Mouse (Mus musculus) liver, embryonic 16.5 days (tissue): ENCODE measurements around the gene Cmc2. TPM values are rescaled to one million over a fixed set of nuclear protein-coding genes. Genes with fewer than 3 reads are reported as not detected.
A peak's percentile ranks its signal among the peaks of the same experiment; 100 is the strongest.

ENCODE experiments used
- ATAC-seq: fragments of 200-750 bp; cut with Nextera tagmentation; 2 replicates; pipeline ENCODE4 v1.8.0; 2017; ENCODE audit warnings: low read depth, mild to moderate bottlenecking, moderate number of reproducible peaks, moderate library complexity
- H3K27ac ChIP-seq: fragments of 300-500 bp; sonication (generic); 2 replicates; pipeline ENCODE4 v1.5.1; 2014; ENCODE audit warnings: mild to moderate bottlenecking, low read length
- H3K27me3 ChIP-seq: fragments of 300-500 bp; sonication (generic); 2 replicates; pipeline ENCODE4 v1.6.1; 2014; ENCODE audit warnings: low read depth, low read length, mixed read lengths; ENCODE audit not compliant: control insufficient read depth, insufficient read depth
- H3K36me3 ChIP-seq: fragments of 300-500 bp; sonication (generic); 2 replicates; pipeline ENCODE4 v1.6.1; 2014; ENCODE audit warnings: mild to moderate bottlenecking; ENCODE audit not compliant: control insufficient read depth, insufficient read depth
- H3K4me1 ChIP-seq: fragments of 300-500 bp; sonication (generic); 2 replicates; pipeline ENCODE4 v1.6.1; 2014; ENCODE audit warnings: low read depth, low read length, mixed read lengths; ENCODE audit not compliant: control insufficient read depth
- H3K4me2 ChIP-seq: fragments of 300-500 bp; sonication (generic); 2 replicates; pipeline ENCODE4 v1.6.1; 2014; ENCODE audit warnings: low read depth, low read length, mixed read lengths
- H3K4me3 ChIP-seq: fragments of 300-500 bp; sonication (generic); 2 replicates; pipeline ENCODE4 v1.5.1; 2014; ENCODE audit warnings: low read depth, mild to moderate bottlenecking, low read length
- H3K9ac ChIP-seq: fragments of 300-500 bp; sonication (generic); 2 replicates; pipeline ENCODE4 v1.6.1; 2014; ENCODE audit warnings: low read depth, low read length
- H3K9me3 ChIP-seq: fragments of 300-500 bp; sonication (generic); replicated peaks from 2 replicates; pipeline ENCODE4 v1.6.1; 2016; ENCODE audit warnings: low read length; ENCODE audit not compliant: control insufficient read depth
- WGBS: fragments of 180-500 bp; shearing (Covaris S2); extraction: QIAGEN DNeasy Blood & Tissue Kit; methylation state at CpG from one replicate; pipeline ENCODE4 v1.1.7; 2014; ENCODE audit not compliant: insufficient replicate concordance; 5-methylcytosine and 5-hydroxymethylcytosine counted together
- polyA plus RNA-seq: library from polyadenylated mRNA; unstranded; fragments of >200 nt; fragmentation: Nextera tagmentation; extraction: Ambion mirVana; gene quantifications from 2 replicates; pipeline ENCODE4 v1.2.1, GENCODE M21; 2015

Gene Cmc2
- polyA plus RNA-seq, 1 experiment from 2014 or later = 54.0 TPM

DNA sequence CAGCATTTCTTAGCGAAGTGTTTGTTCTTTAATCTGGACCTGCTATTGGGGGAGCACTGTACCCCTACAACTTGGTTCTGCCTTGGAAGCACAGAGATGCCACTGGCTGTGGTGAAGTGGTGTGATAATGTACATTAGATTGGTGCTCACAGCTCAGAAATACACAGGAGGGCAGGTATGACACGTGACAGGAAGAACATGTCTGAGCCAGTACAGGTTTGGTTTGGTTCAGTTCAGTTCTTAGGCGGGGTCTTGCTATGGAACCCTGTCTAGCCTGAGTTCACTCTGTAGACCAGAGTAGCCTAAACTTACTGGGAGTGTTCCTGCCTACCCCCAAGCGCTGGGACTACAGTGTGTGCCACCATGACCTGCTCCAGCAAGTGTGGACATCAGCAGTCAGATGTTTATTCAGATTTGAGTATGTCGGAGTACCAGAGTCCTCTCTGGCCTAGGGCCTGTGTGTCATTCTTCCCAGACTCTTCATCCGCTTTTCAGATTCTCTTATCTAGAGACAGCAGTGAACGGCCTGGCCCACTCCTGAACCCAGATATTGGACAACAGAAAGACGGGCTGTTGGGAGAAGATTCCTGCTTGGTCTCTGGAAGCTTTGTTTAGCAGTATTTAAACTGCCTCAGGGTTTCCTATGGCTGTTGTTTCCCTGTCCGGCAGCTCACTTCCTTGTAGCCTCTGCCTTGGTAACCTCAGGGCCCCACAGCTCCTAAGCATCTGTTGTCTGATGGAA is 24.1 kb upstream of the Cmc2 start:
- Histone ChIP-seq H3K4me1 (peaks cover 51% of the 10 kb centered on the region), H3K4me2 (0 out of 2 replicates have a peak overlapping the region, but pooled peaks have one; percentile 10), H3K9me3 (no peaks in the 10 kb centered on the region), H3K36me3 (peaks cover 5% of the 10 kb centered on the region; the same call in 1 of the 2 replicates), H3K27me3 (no peaks in the 10 kb centered on the region), H3K9ac (peak overlapping the region; percentile 26; the same call in 1 of the 2 replicates), H3K27ac (peak overlapping the region; percentile 47), H3K4me3 (no peak overlapping the region)
- ATAC-seq = peak; percentile 40
- WGBS = 33% methylated on average over 9 of the region's 9 CpGs

DNA sequence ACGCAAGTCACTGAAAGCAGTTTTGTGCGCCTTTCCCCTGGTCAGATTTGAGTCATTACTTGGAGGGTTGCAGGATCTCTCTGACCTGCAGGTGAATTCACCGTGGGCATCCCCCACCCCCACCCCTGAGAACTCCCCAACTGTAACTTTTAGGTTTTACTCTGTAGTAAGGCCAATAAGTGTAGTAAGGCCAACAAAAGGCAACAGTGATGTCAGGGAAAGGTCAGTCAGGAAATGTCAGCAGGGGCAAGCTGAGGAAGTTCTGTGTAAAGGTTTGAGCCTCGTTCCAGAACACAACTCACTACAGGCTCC is 23.1 kb upstream of the Cmc2 start:
- Histone ChIP-seq H3K9me3 (no peaks in the 10 kb centered on the region), H3K36me3 (peaks cover 5% of the 10 kb centered on the region; the same call in 1 of the 2 replicates), H3K9ac (no peak overlapping the region; the same call in 1 of the 2 replicates), H3K4me1 (peaks cover 51% of the 10 kb centered on the region), H3K27ac (no peak overlapping the region), H3K4me3 (peak overlapping the region; percentile 80), H3K4me2 (peak overlapping the region; percentile 95), H3K27me3 (no peaks in the 10 kb centered on the region)
- no peak for ATAC-seq
- WGBS = 15% methylated on average over 4 of the region's 4 CpGs

GRCm38 (mm10) chr8:116943555-116944384 is 22.5 kb upstream of the Cmc2 start:
- Histone ChIP-seq H3K36me3 (peaks cover 5% of the 10 kb centered on the region; the same call in 1 of the 2 replicates), H3K27ac (peak overlapping the region; percentile 21; the same call in 1 of the 2 replicates), H3K4me2 (peak overlapping the region; percentile 95), H3K4me1 (peaks cover 51% of the 10 kb centered on the region), H3K27me3 (no peaks in the 10 kb centered on the region), H3K4me3 (peak overlapping the region; percentile 80), H3K9me3 (no peaks in the 10 kb centered on the region), H3K9ac (peak overlapping the region; percentile 78)
- peak; percentile 35 for ATAC-seq
- WGBS = under 1% methylated on average over 62 of the region's 62 CpGs

DNA sequence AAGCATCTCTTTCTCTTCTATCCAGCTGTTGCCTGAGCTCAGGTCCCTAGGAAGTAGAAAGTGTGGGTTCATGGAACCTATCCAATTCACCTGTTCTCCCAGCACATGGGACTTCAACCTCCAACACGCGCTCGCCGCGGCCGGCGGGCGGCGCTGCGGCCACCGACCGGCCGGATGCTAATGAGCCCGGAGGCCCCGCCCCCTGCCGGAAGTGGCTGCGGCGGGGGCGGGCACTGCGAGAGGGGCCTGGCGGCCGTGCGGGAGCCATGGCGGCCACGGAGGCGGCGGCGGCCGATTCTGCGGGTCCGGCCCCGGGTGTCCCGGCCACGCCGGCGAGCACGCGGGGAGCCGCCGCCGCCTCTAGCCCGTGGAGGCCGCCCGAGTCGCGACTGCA is 21.9 kb upstream of the Cmc2 start, which contains the start of gene Atmin:
Gene Atmin (plus strand): TSS at position 233 of the 394 bp plus-strand sequence.
- WGBS = 0% methylated on average over 39 of the region's 46 CpGs
- Histone ChIP-seq H3K4me1 (peaks cover 51% of the 10 kb centered on the region), H3K9me3 (no peaks in the 10 kb centered on the region), H3K4me2 (peak within 1 kb of the TSS; percentile 95), H3K36me3 (peaks cover 7% of the 10 kb centered on the region; the same call in 1 of the 2 replicates), H3K27ac (peak within 1 kb of the TSS; percentile 21; the same call in 1 of the 2 replicates), H3K4me3 (peak within 1 kb of the TSS; percentile 80), H3K27me3 (no peaks in the 10 kb centered on the region), H3K9ac (peak within 1 kb of the TSS; percentile 78)
- peak; percentile 90 for ATAC-seq

- peaks cover 44% of the 10 kb centered on the region for H3K4me1 ChIP-seq
- ATAC-seq = peak; percentile 16; the same call in 1 of the 2 replicates
- H3K27me3 ChIP-seq = no peaks in the 10 kb centered on the region
- H3K9ac ChIP-seq = no peak overlapping the region
- H3K36me3 ChIP-seq = peaks cover 12% of the 10 kb centered on the region; the same call in 1 of the 2 replicates
- H3K4me2 ChIP-seq = peak overlapping the region; percentile 95
- H3K27ac ChIP-seq = no peak overlapping the region
- WGBS = 45% methylated on average over 12 of the region's 12 CpGs
- H3K4me3 ChIP-seq = peak overlapping the region; percentile 80
- H3K9me3 ChIP-seq = no peaks in the 10 kb centered on the region
These were observed 21.2 kb upstream of the Cmc2 start for GRCm38 (mm10) chr8:116942284-116943058.

DNA sequence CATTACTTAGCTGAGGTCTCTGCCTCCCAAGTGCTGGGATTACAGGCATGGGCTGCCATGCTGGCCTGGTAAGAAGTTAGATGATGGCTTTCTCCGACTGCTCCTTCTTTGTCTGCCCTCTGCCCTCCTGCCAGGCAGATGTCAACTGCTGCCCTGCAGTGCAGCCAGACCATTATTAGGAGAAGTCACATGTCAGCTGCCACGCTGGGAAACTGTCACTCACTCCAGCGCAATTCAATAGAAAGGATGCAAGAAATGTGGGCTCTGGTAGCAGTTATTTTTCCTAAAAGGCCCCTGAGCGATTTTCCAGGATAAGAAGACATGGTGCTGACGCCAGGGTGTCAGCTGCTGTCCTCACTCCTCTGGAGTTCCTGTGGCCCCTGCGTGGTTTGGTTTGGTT is 14.3 kb upstream of the Cmc2 start:
- WGBS = 67% methylated on average over 6 of the region's 6 CpGs
- no peaks in the 10 kb centered on the region for H3K9me3 ChIP-seq
- H3K4me3 ChIP-seq = no peak overlapping the region
- H3K27ac ChIP-seq = no peak overlapping the region
- no peak overlapping the region for H3K4me2 ChIP-seq
- ATAC-seq = no peak
- H3K27me3 ChIP-seq = no peaks in the 10 kb centered on the region
- H3K9ac ChIP-seq = no peak overlapping the region
- peaks cover 63% of the 10 kb centered on the region for H3K36me3 ChIP-seq
- no peaks in the 10 kb centered on the region for H3K4me1 ChIP-seq

- H3K4me2 ChIP-seq = no peak overlapping the region
- H3K9ac ChIP-seq = no peak overlapping the region
- H3K4me3 ChIP-seq = no peak overlapping the region
- H3K9me3 ChIP-seq = no peaks in the 10 kb centered on the region
- 76% methylated on average over 4 of the region's 4 CpGs for WGBS
- H3K27ac ChIP-seq = no peak overlapping the region
- peaks cover 61% of the 10 kb centered on the region for H3K36me3 ChIP-seq
- no peaks in the 10 kb centered on the region for H3K4me1 ChIP-seq
- H3K27me3 ChIP-seq = no peaks in the 10 kb centered on the region
- no peak for ATAC-seq
These were observed 13.7 kb upstream of the Cmc2 start for GRCm38 (mm10) chr8:116934976-116935375.

DNA sequence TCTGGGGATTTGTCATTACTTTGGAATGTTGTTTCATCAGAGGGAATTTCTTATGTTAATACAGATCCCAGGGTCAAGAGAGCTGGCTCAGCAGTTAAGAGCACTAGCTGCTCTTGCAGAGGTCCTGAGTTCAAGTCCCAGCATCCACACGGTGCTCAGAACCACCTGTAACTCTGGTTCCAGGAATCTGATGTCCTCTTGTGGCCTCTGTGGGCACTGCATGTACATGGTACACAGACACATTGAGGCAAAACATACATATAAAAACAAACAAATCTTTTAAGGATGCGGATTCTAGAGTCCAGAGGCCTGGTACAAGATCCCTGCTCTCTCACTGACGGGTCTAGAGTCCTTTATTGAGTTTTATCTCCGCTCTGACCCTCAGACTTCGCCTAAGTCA is 7.3 kb upstream of the Cmc2 start:
- H3K36me3 ChIP-seq = peaks cover 46% of the 10 kb centered on the region
- no peak overlapping the region for H3K4me3 ChIP-seq
- H3K4me1 ChIP-seq = no peaks in the 10 kb centered on the region
- ATAC-seq = no peak
- WGBS = 80% methylated on average over 5 of the region's 5 CpGs
- H3K4me2 ChIP-seq = no peak overlapping the region
- H3K9me3 ChIP-seq = no peaks in the 10 kb centered on the region
- H3K9ac ChIP-seq = no peak overlapping the region
- H3K27ac ChIP-seq = no peak overlapping the region
- no peaks in the 10 kb centered on the region for H3K27me3 ChIP-seq
